Mouse (Mus musculus) kidney, postnatal 14 days (tissue): ENCODE results near the gene Frat2.
"Not testable (repeated sequence)": the region's sequence is repeated elsewhere in the genome, so short reads cannot be mapped to it uniquely, and the experiment has no call there.

Source experiments
- DNase-seq: peaks from one replicate; pipeline ENCODE4 v3.0.0; 2022; ENCODE audit warnings: mixed read lengths

Gene Frat2

GRCm38 (mm10) chr19:41847992-41848851 is at the start of gene Frat2:
Gene Frat2, minus strand, starts transcription at chr19:41848132.
- DNase-seq, result peak; percentile 92

GRCm38 (mm10) chr19:41896319-41896711 is 48.4 kb upstream of the Frat2 start:
- no peak for DNase-seq

GRCm38 (mm10) chr19:41895460-41896318 is 47.8 kb upstream of the Frat2 start, which contains the start of gene Rrp12:
Gene Rrp12, minus strand, starts transcription at chr19:41896173.
- DNase-seq, result peak; percentile 90

GRCm38 (mm10) chr19:41894959-41895358 is 47.0 kb upstream of the Frat2 start:
- DNase-seq, result no peak

GRCm38 (mm10) chr19:41888191-41888590 is 40.3 kb upstream of the Frat2 start:
- no peak for DNase-seq

- DNase-seq, result no peak
Measured at GRCm38 (mm10) chr19:41883882-41884281, 36.0 kb upstream of the Frat2 start.

- DNase-seq, result no peak
Measured at GRCm38 (mm10) chr19:41881842-41882241, 33.9 kb upstream of the Frat2 start.

- no peak for DNase-seq
Measured at GRCm38 (mm10) chr19:41874356-41874755, 26.4 kb upstream of the Frat2 start.

- DNase-seq, result no peak
Measured at GRCm38 (mm10) chr19:41872285-41872684, 24.4 kb upstream of the Frat2 start.

GRCm38 (mm10) chr19:41869946-41870345 is 22.0 kb upstream of the Frat2 start:
- DNase-seq, result not testable (repeated sequence)

GRCm38 (mm10) chr19:41869296-41869695 is 21.4 kb upstream of the Frat2 start:
- DNase-seq, result no peak

- DNase-seq, result no peak
Measured at GRCm38 (mm10) chr19:41866707-41867106, 18.8 kb upstream of the Frat2 start.

- DNase-seq, result no peak
Measured at GRCm38 (mm10) chr19:41857816-41858310, 9.9 kb upstream of the Frat2 start.

GRCm38 (mm10) chr19:41857086-41857762 is 9.3 kb upstream of the Frat2 start:
- DNase-seq, result no peak

GRCm38 (mm10) chr19:41852423-41852822 is 4.5 kb upstream of the Frat2 start:
- DNase-seq, result no peak

GRCm38 (mm10) chr19:41850719-41851543 is 3.0 kb upstream of the Frat2 start:
- peak; percentile 9 for DNase-seq

- no peak for DNase-seq
Measured at GRCm38 (mm10) chr19:41850021-41850718, 2.2 kb upstream of the Frat2 start.

GRCm38 (mm10) chr19:41847614-41847991 is 329 bp downstream of the Frat2 start:
- DNase-seq, result not testable (repeated sequence)

- DNase-seq, result peak; percentile 60
Measured at GRCm38 (mm10) chr19:41847091-41847581, 796 bp downstream of the Frat2 start.

- peak; percentile 14 for DNase-seq
Measured at GRCm38 (mm10) chr19:41846366-41847090, 1.4 kb downstream of the Frat2 start.
